Mouse (Mus musculus) megakaryocyte-erythroid progenitor cell, adult 5-6 weeks (primary cell): Measurements from ENCODE around the gene Rpl10. TPM values are rescaled to one million over a fixed set of nuclear protein-coding genes. Genes with fewer than 3 reads are reported as not detected.

Source experiments
- ATAC-seq: replicated peaks from 2 replicates; pipeline ENCODE4 v1.8.0; 2016; ENCODE audit warnings: mild to moderate bottlenecking, inconsistent platforms; ENCODE audit not compliant: severe bottlenecking, poor library complexity, low FRiP score, low TSS enrichment
- total RNA-seq, 2 experiments: library from RNA; stranded (forward) in 1 of 2; stranded (reverse) in 1 of 2; fragments of 200-1000, 215-1000 nt in 1 of 2; fragments of >200 nt in 1 of 2; fragmentation: Nextera tagmentation in 1 of 2; gene quantifications; 2 replicates each; pipeline ENCODE4 v1.2.3; 2014 to 2017

Rpl10 gene
- total RNA-seq (2014; fragmentation: Nextera tagmentation), result 4,546 and 4,933 TPM in 2 replicates
- total RNA-seq (2017), result 1,280 and 1,947 TPM in 2 replicates

- peak; percentile 84 for ATAC-seq
Measured at GRCm38 (mm10) chrX:74270062-74270901, at the start of gene Rpl10. Rpl10 (plus strand) TSS chrX:74270812.

- ATAC-seq, result no peak
Measured at GRCm38 (mm10) chrX:74230038-74230437, 40.6 kb upstream of the Rpl10 start.

- no peak for ATAC-seq
Measured at GRCm38 (mm10) chrX:74233196-74233595, 37.4 kb upstream of the Rpl10 start.

DNA sequence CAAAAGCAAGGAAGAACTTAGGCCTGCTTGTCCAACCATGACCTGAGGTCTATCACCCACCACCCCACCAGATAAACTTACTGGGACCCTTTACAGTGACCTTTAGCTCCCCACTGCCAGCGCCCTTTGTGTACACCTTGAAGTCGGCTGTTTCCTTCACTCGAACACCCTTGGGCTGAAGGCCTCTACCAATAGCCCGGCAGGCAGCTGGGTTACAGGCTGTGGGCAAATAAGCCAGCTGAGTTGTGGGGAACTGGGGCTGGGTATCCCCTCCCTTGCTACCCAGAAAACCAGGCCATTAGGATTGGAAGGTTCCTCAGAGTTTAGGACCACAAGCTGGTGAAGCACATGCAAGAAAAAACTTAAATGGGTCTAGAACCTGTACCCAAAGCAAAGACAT lies 30.3 kb upstream of the Rpl10 start:
- no peak for ATAC-seq

DNA sequence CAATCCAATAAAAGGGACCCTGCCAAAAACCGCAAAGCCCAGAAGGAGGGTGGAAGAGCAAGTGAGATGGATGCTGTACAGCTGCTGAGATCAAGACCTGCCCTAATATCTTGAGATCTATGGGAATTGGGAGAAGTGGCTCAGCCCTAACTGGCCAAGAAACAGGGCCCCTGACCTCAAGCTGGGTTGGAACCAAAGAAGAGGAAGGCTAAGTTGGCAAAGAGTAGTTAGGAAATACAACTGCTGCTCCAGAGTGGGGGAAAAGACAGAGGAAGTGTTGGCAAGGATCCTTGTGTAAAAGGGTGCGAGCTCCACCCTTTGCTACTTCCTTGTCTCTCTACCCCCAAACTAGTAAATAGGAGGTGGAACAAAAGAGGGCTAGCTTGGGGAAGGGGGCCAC lies 27.2 kb upstream of the Rpl10 start:
- ATAC-seq, result no peak

DNA sequence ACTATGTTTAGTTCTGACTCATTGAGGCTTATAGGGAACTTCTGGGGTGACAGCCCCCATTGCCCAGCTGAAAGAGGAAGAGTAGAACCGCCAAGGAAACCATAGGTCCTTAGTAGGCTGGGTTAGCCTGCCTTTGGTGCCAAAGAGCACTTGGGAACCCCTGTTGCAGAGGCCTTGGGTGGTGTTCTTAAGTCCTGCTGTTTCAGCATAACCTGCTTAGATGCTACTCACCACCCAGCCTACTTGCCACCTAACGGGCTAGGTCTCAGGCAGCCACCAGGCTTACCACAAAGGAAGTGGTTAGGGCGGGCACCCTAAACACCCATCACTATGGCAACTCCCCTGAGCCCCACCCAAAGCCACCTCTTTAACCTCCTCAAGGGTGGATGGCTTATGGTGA lies 26.8 kb upstream of the Rpl10 start:
- ATAC-seq, result peak; percentile 83

GRCm38 (mm10) chrX:74244614-74245083 lies 26.0 kb upstream of the Rpl10 start:
- no peak for ATAC-seq

- no peak for ATAC-seq
Measured at GRCm38 (mm10) chrX:74245107-74245506, 25.5 kb upstream of the Rpl10 start.

- peak; percentile 62 for ATAC-seq
Measured at GRCm38 (mm10) chrX:74245687-74246086, 24.9 kb upstream of the Rpl10 start.

DNA sequence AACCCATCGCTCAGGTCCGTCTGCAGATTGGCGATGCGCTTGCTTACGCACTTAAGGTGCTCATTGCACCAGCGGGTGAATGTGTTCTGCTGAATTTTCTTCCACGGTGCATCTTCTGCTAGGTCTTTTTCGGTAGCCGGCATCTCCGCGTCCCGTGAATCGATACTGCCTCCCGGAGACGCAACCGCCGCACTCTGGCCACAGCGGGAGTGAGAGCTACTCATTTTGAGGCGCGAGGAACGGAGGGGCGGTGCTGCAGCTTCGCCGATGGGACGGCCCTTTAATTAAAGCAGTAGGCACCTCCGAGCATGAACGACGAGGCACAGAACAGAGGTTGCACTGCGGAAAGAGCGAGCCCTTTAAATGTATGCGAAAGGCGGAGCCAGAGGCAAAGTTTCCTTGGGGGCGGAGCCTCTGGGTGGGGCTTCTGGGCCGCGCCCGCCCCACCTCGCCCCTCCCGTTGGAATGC lies 24.4 kb upstream of the Rpl10 start:
- peak; percentile 79 for ATAC-seq

GRCm38 (mm10) chrX:74246693-74247092 lies 23.9 kb upstream of the Rpl10 start:
- ATAC-seq, result no peak

- ATAC-seq, result no peak
Measured at GRCm38 (mm10) chrX:74248651-74249050, 22.0 kb upstream of the Rpl10 start.

DNA sequence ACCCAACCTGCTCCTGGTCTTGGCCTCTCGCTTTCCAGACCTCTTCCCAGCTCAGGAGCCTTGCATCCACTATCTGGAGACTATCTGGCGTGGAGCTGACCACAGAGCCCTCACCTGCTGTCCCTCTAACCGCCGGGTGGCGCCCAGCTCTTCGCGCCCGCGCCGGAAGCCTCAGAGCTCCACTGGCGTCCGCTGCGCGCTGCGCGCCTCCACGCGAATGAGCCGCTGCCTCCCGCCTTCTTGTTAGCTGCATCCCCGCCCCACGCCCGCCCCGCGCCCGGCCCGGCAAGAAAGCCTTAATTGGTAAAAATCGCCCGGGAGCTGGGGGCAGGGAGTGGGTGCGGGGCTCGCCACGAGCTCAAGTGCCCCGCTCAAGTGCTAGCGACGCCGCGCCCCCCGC lies 21.0 kb upstream of the Rpl10 start, which contains the start of gene Flna:
Flna (minus strand) TSS at position 206 of the 400 bp plus-strand sequence.
- no peak for ATAC-seq

DNA sequence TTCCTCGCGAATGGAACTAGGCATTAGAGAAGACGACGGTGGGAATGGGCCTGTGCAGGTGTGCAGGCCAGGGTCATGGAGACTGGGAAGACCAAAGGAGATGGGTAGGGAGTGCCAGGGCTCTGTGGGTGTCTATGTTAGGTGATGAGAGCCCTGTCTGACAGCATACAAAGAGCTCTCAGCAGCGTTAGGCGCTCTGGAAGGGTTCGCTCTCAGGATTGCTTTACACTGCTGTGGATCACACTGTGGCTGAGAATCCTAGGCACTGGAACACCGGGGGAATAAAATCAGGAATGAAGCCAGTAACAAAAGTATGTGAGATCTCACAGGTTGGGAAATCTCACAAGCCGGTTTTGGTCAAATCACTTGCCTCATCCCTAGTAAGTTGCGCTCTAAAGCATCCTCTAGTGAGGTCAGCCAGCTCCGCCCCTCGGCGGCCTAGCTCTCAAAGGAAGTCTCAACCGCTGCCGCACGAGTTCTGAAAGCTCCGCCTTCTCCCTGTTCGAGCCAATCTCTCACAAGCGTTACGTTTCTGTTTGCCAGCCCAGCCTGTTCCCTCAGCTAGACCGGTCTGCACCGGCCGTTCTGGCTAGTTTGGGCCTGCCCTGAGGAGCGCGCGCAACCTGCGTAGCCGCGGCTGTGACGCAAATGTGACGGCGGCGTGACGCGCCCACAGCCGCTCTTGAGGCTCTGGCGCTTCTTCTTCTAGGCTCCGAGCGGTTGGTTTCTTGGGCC lies 16.3 kb upstream of the Rpl10 start, which contains the start of gene Emd:
Emd (plus strand) TSS at position 535 of the 735 bp plus-strand sequence.
- ATAC-seq, result peak; percentile 97

- peak; percentile 56; the same call in 1 of the 2 replicates for ATAC-seq
Measured at GRCm38 (mm10) chrX:74254888-74255565, 15.6 kb upstream of the Rpl10 start.

DNA sequence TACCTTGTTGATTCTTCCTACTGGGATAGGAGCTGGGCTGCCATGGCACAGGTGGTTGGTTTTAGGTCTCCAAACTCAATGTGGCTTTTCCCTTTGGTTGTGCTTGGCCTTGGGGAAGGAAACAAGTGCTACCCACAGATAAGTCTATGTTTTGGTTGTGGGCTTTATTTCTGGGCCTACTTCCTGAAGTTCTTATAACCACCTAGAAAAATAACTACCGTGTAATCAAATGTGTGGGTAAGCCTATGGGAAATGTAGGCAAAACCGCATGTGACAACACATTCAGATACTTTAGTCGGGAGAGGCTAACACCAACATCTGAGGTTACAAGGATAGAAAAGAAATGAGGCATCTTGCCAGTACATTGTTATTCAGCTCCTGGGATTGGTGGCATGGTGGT lies 12.9 kb upstream of the Rpl10 start:
- ATAC-seq, result no peak

DNA sequence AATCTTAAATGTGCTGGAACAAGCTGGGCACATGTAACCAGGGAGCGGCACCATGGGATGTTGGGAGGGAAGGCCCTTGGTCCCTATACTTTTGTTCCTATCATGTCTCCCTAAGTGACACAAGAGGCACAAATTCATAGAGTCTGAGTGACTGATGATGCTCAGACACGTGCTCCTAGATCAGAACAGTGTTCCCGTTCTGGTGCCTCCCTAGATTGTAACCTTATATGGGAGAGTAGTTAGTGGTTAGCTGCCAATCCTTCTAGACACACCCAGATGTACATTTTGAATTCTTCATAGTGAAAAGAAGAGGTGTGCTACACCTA lies 913 bp upstream of the Rpl10 start:
- peak; percentile 31; the same call in 1 of the 2 replicates for ATAC-seq

DNA sequence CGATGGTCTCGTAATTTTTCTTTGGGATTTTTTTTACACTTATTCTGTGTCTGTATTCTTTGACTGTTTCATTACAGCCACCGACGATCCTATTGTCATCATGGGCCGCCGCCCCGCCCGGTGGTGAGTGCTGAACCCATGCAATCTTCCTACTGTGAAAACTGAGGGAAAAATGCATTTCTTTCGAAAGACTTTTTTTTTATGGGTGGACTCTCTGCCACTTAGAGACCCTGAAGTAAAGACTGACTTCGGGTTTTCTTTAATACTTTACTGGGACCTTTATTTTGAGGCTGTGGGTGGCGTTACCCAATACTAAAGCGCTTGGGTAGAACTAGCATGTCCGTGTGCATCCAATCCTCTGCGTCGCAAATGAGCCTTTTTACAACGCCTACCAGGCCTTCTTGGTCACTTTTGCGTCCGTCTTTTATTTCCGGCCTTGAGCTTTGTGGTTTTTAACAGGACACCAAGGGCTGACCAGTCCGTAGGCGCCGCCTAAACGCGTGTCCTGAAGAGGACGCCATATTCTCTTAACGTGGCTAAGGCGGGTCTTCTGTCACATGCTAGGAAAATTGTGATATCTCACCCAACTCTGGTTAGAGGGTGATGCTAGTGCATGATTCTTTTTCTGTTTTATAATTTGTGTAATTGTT lies 415 bp downstream of the Rpl10 start:
- ATAC-seq, result no peak; the same call in 1 of the 2 replicates
